Mouse (Mus musculus) C2C12 (cell line): ENCODE results near the gene Blm.

Experiments used
- CTCF ChIP-seq: IDR thresholded peaks from one replicate; pipeline ENCODE4 v1.5.1; 2011; ENCODE audit not compliant: control insufficient read depth, insufficient read depth, insufficient read length
- MAX ChIP-seq: IDR thresholded peaks from one replicate; pipeline ENCODE4 v1.6.1; 2011; ENCODE audit warnings: mild to moderate bottlenecking, control low read depth
- USF1 ChIP-seq: IDR thresholded peaks from one replicate; pipeline ENCODE4 v1.6.1; 2011; ENCODE audit warnings: low read depth, mild to moderate bottlenecking, control low read depth, moderate library complexity

DNA sequence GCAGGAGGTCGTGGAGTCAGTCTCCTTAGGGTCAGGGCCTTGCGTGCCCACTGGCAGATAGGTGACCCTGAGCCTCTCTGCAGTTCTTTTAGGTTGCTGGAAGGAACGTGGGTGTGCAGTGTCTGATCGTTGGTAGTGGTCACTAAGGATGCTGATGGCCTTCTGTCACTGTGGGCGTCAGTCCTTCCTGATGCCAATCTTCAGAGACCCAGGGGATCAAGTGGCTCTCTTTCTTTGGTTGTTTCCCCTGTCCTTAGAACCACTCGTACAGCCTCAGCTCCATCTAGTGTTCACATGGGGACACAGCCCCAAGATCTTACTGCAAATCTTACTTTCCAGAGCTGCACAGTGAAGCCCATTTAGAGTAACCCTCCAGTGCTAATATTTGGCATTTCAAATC lies 49.1 kb upstream of the Blm start:
- no peak for TF ChIP-seq USF1
- no peak for TF ChIP-seq MAX
- peak; percentile 4 for TF ChIP-seq CTCF
